Mouse (Mus musculus): ENCODE results near the gene 4930402H24Rik. TPM values are rescaled to one million over a fixed set of nuclear protein-coding genes. Genes with fewer than 3 reads are reported as not detected.

Gene 4930402H24Rik
- total and polyA plus RNA-seq, 3 experiments: 6.1 to 6.2 TPM; not detected in 1

DNA sequence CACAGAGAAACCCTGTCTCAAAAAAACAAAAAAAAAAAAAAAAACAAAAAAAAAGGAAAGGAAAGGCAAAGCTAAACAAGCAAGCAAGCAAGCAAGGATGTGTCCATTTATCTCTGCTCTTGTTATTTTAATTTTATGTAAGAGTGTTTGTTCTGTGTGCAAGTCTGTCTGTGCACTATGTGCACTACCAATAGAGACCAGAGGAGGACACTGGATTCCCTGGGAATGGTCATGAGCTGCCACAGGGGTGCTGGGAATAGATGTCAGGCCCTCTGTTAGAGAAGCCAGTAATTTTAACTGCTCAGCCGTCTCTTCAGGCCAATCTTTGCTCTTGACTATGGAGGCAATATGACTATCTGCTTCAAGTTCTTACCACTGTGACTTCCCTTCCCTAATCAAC is 162.6 kb downstream of the 4930402H24Rik start:
- Histone ChIP-seq H3K4me1 (ENCODE audit: control insufficient read depth in 1 of 2, insufficient read depth in 2 of 2, low read length in 2 of 2) (no peaks in the 10 kb centered on the region), H3K9ac (ENCODE audit: control insufficient read depth, low read depth, low read length, poor library complexity, severe bottlenecking) (no peak overlapping the region), H3K79me2 (ENCODE audit: control insufficient read depth, insufficient read depth, low read length, poor library complexity) (no peaks in the 10 kb centered on the region), H3K36me3 (ENCODE audit: control insufficient read depth in 1 of 2, insufficient read depth in 2 of 2, low read length in 2 of 2) (peaks cover 0 to 1% of the 10 kb centered on the region in 2 experiments; a peak in 1 of 4 replicates), H3K27me3 (ENCODE audit: control insufficient read depth in 1 of 2, insufficient read depth in 2 of 2, low read length in 2 of 2) (no peaks in the 10 kb centered on the region), H3K9me3 (replicated peaks; ENCODE audit: insufficient read depth, low read length) (no peaks in the 10 kb centered on the region), H3K4me3 (ENCODE audit: control insufficient read depth in 1 of 2, insufficient read depth in 1 of 2, low read depth in 2 of 2, low read length in 2 of 2) (no peak overlapping the region), H3K27ac (ENCODE audit: control insufficient read depth, low read depth, low read length) (no peak overlapping the region)
- DNase-seq (ENCODE audit: low read depth, low spot score): no peak
- TF ChIP-seq GABPA (IDR thresholded peaks at IDR 0.05; ENCODE audit: low read depth, low read length) (no peak), MAZ (IDR thresholded peaks at IDR 0.05; ENCODE audit: low read depth, low read length) (no peak), USF2 (IDR thresholded peaks at IDR 0.05; ENCODE audit: borderline replicate concordance in 1 of 2, insufficient read depth in 1 of 2, low read depth in 1 of 2, low read length in 2 of 2) (no peak), GATA1 (IDR thresholded peaks at IDR 0.05; ENCODE audit: low read depth, low read length) (no peak), UBTF (IDR thresholded peaks at IDR 0.05; ENCODE audit: borderline replicate concordance, insufficient read depth, low read depth, low read length) (no peak), BHLHE40 (IDR thresholded peaks at IDR 0.05; ENCODE audit: borderline replicate concordance, low read depth, low read length) (no peak), JUND (IDR thresholded peaks at IDR 0.05; ENCODE audit: low read depth, low read length) (no peak), SIN3A (IDR thresholded peaks at IDR 0.05; ENCODE audit: low read length) (no peak), ZKSCAN1 (IDR thresholded peaks at IDR 0.05; ENCODE audit: low read depth, low read length) (no peak), KAT2A (conservative IDR thresholded peaks at IDR 0.05; ENCODE audit: low read depth, low read length) (no peak), MAX (IDR thresholded peaks at IDR 0.05; ENCODE audit: low read length) (no peak), CHD1 (IDR thresholded peaks at IDR 0.05; ENCODE audit: low read depth, low read length) (no peak), MXI1 (IDR thresholded peaks at IDR 0.05; ENCODE audit: low read depth, low read length) (no peak), SMC3 (IDR thresholded peaks at IDR 0.05; ENCODE audit: low read depth, low read length) (no peak), TAL1 (IDR thresholded peaks at IDR 0.05; ENCODE audit: low read length) (no peak), POLR2AphosphoS2 (IDR thresholded peaks at IDR 0.05; ENCODE audit: low read length) (no peak)

DNA sequence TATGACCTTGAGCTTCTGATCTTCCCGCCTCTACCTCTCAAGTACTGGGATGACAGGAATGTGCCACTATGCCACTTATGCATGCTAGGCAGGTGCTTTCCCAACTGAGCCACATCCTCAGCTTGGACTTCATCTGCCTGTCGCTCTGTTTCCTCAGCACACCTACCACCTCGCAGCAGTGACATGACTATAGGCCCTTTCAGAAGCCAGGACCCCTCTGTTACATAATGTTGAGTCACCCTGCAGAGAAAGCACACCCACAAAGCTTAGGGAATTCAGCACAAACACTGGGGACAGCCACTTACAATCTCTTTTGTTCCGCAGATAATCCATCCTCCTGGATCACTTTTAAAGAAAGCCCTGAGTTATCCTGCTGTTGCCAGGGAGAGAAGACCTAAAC is 166.1 kb downstream of the 4930402H24Rik start:
- Histone ChIP-seq H3K4me1 (ENCODE audit: control insufficient read depth in 1 of 2, insufficient read depth in 2 of 2, low read length in 2 of 2) (no peaks in the 10 kb centered on the region), H3K9me3 (replicated peaks; ENCODE audit: insufficient read depth, low read length) (no peaks in the 10 kb centered on the region), H3K79me2 (ENCODE audit: control insufficient read depth, insufficient read depth, low read length, poor library complexity) (no peaks in the 10 kb centered on the region), H3K4me3 (ENCODE audit: control insufficient read depth in 1 of 2, insufficient read depth in 1 of 2, low read depth in 2 of 2, low read length in 2 of 2) (no peak overlapping the region), H3K9ac (ENCODE audit: control insufficient read depth, low read depth, low read length, poor library complexity, severe bottlenecking) (no peak overlapping the region), H3K27me3 (ENCODE audit: control insufficient read depth in 1 of 2, insufficient read depth in 2 of 2, low read length in 2 of 2) (no peaks in the 10 kb centered on the region), H3K36me3 (ENCODE audit: control insufficient read depth in 1 of 2, insufficient read depth in 2 of 2, low read length in 2 of 2) (peaks cover 0 to 1% of the 10 kb centered on the region in 2 experiments; a peak in 1 of 4 replicates), H3K27ac (ENCODE audit: control insufficient read depth, low read depth, low read length) (no peak overlapping the region)
- TF ChIP-seq SIN3A (IDR thresholded peaks at IDR 0.05; ENCODE audit: low read length) (no peak), USF2 (IDR thresholded peaks at IDR 0.05; ENCODE audit: borderline replicate concordance in 1 of 2, insufficient read depth in 1 of 2, low read depth in 1 of 2, low read length in 2 of 2) (no peak), CHD2 (IDR thresholded peaks at IDR 0.05; ENCODE audit: low read length) (no peak), POLR2A (IDR thresholded peaks at IDR 0.05; ENCODE audit: control insufficient read depth in 1 of 2, insufficient read depth in 1 of 2, low read depth in 1 of 2, low read length in 2 of 2, poor library complexity in 1 of 2) (no peak), CHD1 (IDR thresholded peaks at IDR 0.05; ENCODE audit: low read depth, low read length) (no peak), GABPA (IDR thresholded peaks at IDR 0.05; ENCODE audit: low read depth, low read length) (no peak)
- no peak for DNase-seq (ENCODE audit: low read depth, low spot score)
